Mouse (Mus musculus): ENCODE results near the gene Phtf1.

DNA sequence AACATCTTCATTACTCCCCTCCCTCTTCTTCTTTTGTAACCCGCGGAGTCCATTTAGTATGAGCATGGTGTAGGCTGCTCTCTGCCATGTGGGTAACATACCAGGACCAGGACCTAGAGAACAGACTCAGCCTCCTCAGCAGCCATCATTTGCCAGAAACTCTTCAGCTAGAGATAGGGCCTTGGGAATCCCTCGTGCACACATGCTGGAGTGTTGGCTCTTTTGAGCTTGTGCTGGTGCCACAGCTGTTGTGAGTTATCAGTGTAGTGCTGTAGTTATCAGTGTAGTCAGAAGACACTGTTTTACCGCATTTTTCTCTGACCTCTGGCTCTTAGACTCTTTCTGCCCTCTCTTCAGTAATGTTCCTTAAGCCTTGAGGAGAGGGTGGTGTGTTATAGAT is 21.4 kb downstream of the Phtf1 start:
- TF ChIP-seq EP300 (IDR thresholded peaks at IDR 0.05; ENCODE audit: insufficient read depth, low read depth, low read length) (no peak), CTCF (IDR thresholded peaks at IDR 0.05; ENCODE audit: low read depth, low read length) (no peak)
